Mouse (Mus musculus): ENCODE results near the gene Klrd1. TPM values are rescaled to one million over a fixed set of nuclear protein-coding genes. Genes with fewer than 3 reads are reported as not detected.

The Klrd1 gene
- polyA plus RNA-seq, 1 experiment from 2014 or later = 0.99 TPM

Other genes starting within 250 kb of the Klrd1 start
- 0.09 and 0.20 TPM in 2 replicates for gene Clec12a, start 249.1 kb upstream of the Klrd1 start, polyA plus RNA-seq (2015; fragmentation: Nextera tagmentation; extraction: Ambion mirVana)
- gene Clec12b, start 205.9 kb upstream of the Klrd1 start, polyA plus RNA-seq (2015; fragmentation: Nextera tagmentation; extraction: Ambion mirVana) = 0.14 TPM in 2 replicates
- gene Clec1b, start 194.5 kb upstream of the Klrd1 start, polyA plus RNA-seq (2015; fragmentation: Nextera tagmentation; extraction: Ambion mirVana) = 0.27 and 0.29 TPM in 2 replicates
- 0.09 and 0.12 TPM in 2 replicates for gene Clec9a, start 182.9 kb upstream of the Klrd1 start, polyA plus RNA-seq (2015; fragmentation: Nextera tagmentation; extraction: Ambion mirVana)
- gene Clec1a, start 139.8 kb upstream of the Klrd1 start, polyA plus RNA-seq (2015; fragmentation: Nextera tagmentation; extraction: Ambion mirVana) = 1.8 and 2.7 TPM in 2 replicates
- gene Olr1, start 84.6 kb upstream of the Klrd1 start, polyA plus RNA-seq (2015; fragmentation: Nextera tagmentation; extraction: Ambion mirVana) = 0.07 and 0.13 TPM in 2 replicates
- 0.08 and 0.18 TPM in 2 replicates for gene Tmem52b, start 79.2 kb upstream of the Klrd1 start, polyA plus RNA-seq (2015; fragmentation: Nextera tagmentation; extraction: Ambion mirVana)
- 30.7 and 31.8 TPM in 2 replicates for gene Gabarapl1, start 58.6 kb upstream of the Klrd1 start, polyA plus RNA-seq (2015; fragmentation: Nextera tagmentation; extraction: Ambion mirVana)
- not detected in 2 replicates for gene Klre1, start 13.9 kb upstream of the Klrd1 start, polyA plus RNA-seq (2015; fragmentation: Nextera tagmentation; extraction: Ambion mirVana)
- gene Klrk1, start 32.1 kb downstream of the Klrd1 start, polyA plus RNA-seq (2015; fragmentation: Nextera tagmentation; extraction: Ambion mirVana) = 0.35 and 0.59 TPM in 2 replicates
- gene Klrc3, start 51.6 kb downstream of the Klrd1 start, polyA plus RNA-seq (2015; fragmentation: Nextera tagmentation; extraction: Ambion mirVana) = not detected in 2 replicates
- 0.20 TPM in 1 of 2 replicates, not detected in the other for gene Klrc2, start 68.9 kb downstream of the Klrd1 start, polyA plus RNA-seq (2015; fragmentation: Nextera tagmentation; extraction: Ambion mirVana)
- gene Klrc1, start 87.2 kb downstream of the Klrd1 start, polyA plus RNA-seq (2015; fragmentation: Nextera tagmentation; extraction: Ambion mirVana) = 0.09 and 0.29 TPM in 2 replicates
- not detected in 2 replicates for gene Klri1, start 125.3 kb downstream of the Klrd1 start, polyA plus RNA-seq (2015; fragmentation: Nextera tagmentation; extraction: Ambion mirVana)
- 0.04 and 0.05 TPM in 2 replicates for gene Klri2, start 148.7 kb downstream of the Klrd1 start, polyA plus RNA-seq (2015; fragmentation: Nextera tagmentation; extraction: Ambion mirVana)
- not detected in 2 replicates for gene Gm156, start 192.5 kb downstream of the Klrd1 start, polyA plus RNA-seq (2015; fragmentation: Nextera tagmentation; extraction: Ambion mirVana)